Mouse (Mus musculus) left cerebral cortex, postnatal 14 days (tissue): ENCODE data around the gene B3gnt6. TPM values are rescaled to one million over a fixed set of nuclear protein-coding genes. Genes with fewer than 3 reads are reported as not detected.
"Not testable (repeated sequence)": the region's sequence is repeated elsewhere in the genome, so short reads cannot be mapped to it uniquely, and the experiment has no call there.

Source experiments
- DNase-seq, 2 experiments: peaks; one replicate each; pipeline ENCODE4 v3.0.0; 2021 to 2022; ENCODE audit warnings: low spot score in 2 of 2, mixed read lengths in 1 of 2
- intact Hi-C: fragments of 180-260 bp; cut with DNase I; formaldehyde crosslinking; loops from one replicate; pipeline ENCODE4 v1.15.1; 2025
- long read RNA-seq, 2 experiments: library from polyadenylated mRNA; stranded (forward); transcript quantifications; one replicate each; pipeline ENCODE4 v2.0.0; 2021
- total RNA-seq, 2 experiments: library from RNA; stranded (reverse); gene quantifications; 2 replicates each; pipeline ENCODE4 v1.2.3; 2021

Gene B3gnt6
- under 1 TPM in 1 of 2 experiments, not detected in 1; 0.19 TPM for total RNA-seq
- long read RNA-seq, experiment 1 = 0 reads
- long read RNA-seq, experiment 2 = 0 reads

GRCm38 (mm10) chr7:98199381-98199780, at the start of gene B3gnt6:
B3gnt6 (minus strand) TSS chr7:98199481.
- DNase-seq = no peak

DNA sequence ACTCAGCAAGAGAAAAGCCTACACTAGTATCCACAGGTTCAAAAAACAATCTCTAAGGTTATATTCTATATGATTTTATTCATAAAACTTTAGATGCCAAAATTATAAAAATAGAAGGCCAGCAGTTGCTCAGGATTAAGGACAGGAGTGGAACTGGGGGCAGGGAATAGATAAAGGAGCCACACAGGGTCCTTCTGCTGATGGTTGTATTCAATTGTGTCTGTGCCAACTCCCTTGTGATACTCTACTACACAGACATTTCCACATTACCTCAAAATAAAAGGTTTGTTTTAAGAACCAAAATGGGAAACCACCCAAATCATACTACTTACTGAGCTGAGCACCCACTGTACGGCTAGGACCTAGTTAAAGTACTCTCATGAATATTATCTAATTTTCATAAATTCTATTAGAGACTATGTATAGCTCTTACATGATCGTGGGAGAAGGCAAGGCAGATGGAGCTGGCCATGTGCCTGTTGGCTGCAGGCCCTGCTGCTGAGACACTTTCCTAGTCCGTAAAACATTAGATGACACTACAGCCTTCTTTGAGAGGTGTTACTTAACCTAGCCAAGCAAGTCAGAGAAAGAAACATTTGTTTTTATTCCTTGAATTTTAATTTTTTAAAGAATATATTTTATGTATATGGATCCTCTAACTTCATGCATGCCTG, 37.5 kb upstream of the B3gnt6 start:
- intact Hi-C loops = no loop called here
- DNase-seq = peak; percentile 39 to 60

More at GRCm38 (mm10) chr7:98199381-98199780, at the start of gene B3gnt6:
- intact Hi-C loops = no loop called here

DNA sequence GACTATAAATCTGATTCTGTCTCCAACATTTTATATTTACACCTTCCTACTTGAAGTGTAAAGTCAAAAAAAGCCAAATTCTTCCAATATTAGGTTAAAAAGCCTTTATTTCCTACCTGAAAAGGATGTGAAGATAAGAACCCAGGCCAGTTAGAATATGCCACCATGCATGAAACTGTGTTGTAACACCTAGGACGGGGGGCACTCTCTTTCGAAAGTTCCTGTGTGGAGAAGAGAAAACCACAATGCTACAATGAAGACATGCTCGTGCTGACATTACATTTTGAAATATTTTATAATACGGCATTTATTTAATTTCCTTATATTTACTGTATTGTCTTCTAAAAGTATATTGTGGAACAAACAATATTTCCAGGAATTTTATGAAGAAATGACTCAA, 24.5 kb upstream of the B3gnt6 start:
- DNase-seq = no peak
- intact Hi-C loops = no loop called here

DNA sequence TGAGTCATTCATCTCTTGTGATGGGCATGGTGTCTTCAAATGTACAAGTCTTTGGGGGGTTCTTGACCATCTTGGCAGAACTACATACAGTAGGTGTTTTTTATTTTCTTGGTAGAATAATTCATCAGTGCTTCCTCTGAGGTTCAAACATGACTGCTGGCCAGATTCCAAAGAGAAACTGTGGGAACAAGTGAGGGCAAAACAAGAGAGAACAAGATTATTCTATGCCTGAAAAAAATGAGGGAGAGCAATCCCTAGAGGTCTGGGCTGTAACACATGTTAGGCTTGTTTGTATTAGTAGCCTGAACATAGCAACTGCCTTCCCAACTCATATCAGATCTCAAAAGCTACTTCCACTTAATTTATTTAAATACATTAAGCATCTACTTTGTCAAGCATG, 17.4 kb upstream of the B3gnt6 start:
- intact Hi-C loops = no loop called here
- no peak for DNase-seq

GRCm38 (mm10) chr7:98202946-98203345, 3.7 kb upstream of the B3gnt6 start:
- intact Hi-C loops = no loop called here
- no peak for DNase-seq

- intact Hi-C loops = no loop called here
- no peak for DNase-seq
Observed at GRCm38 (mm10) chr7:98201493-98202028, 2.3 kb upstream of the B3gnt6 start.

GRCm38 (mm10) chr7:98200396-98200795, 1.1 kb upstream of the B3gnt6 start:
- no peak for DNase-seq
- intact Hi-C loops = no loop called here

DNA sequence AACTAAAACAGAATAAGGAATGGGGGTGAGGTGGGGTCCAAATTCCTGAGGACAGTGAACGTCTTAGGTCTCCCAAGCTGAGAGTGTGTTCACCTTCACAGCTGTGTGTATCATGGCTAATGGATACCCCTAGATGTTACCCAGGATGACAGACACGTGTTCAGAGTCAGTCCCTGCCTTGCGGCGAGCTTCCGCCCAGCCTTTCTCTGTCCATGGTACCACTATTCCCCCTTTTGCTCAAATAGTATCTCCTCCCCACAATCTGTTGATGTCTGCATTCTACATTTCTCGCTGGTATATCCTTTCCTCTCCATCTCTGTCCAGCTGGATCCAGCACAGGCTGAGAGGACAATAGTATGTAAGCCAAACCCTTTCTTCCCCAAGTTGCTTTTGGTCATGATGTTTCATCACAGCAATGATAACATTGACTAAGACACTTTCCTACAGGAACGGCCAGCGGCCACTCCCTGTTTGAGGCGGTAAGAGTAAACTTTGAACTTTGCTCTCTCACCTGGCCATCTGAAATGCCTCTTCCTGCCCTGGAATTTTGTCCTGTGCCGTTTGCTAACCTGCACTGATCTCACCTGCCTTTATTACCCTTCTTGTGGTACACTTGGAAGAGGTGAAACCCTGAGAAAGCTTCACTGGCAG, 4.0 kb downstream of the B3gnt6 start:
- intact Hi-C loops = no loop called here
- DNase-seq = no peak

DNA sequence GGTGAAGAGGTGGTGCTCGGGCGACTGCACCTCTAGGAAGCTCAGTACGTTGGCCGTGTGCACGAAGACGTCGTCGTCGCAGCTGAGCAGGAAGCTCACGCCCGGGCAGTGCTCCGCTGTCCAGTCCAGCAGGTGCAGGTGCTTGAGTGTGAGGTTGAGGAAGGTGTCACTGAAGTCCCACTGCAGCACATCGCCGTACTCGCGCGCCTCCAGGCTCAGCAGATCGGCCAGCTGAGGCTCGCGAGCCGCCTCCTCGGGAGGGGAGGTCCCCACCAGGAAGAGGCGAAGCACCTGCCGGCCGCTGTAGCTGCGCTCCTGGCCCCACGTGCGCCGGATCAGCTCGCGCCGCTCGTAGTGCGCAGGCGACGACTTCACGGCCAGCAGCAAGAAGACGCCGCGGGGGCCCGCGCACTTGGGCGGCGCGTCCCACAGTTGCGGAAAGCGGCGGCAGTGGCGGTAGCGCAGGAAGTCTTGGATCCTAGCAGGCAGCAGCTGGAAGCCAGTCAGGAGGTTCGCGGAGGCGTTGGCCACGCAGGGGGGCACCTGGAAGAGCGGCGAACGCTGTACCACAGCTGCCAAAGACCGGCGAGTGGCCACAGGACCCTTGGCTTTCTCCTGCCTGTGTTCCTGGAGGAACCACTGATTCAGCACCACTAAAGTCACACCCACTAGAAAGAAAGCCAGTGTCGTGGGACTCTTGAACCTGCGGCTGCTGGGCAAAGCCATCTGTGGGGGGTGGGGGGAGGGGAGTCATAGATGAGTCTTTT, 5.1 kb downstream of the B3gnt6 start:
- DNase-seq = peak; percentile 31 to 44
- intact Hi-C loops = no loop called here

- DNase-seq = peak in 1 of 2 experiments; percentile 21
- intact Hi-C loops = no loop called here
Observed at GRCm38 (mm10) chr7:98193515-98194025, 5.7 kb downstream of the B3gnt6 start.

GRCm38 (mm10) chr7:98191571-98192250, 7.6 kb downstream of the B3gnt6 start:
- no peak for DNase-seq
- intact Hi-C loops = loop anchor here (2.0 kb wide), 1 partner anchor 37 kb away; no protein-coding TSS in a partner anchor

DNA sequence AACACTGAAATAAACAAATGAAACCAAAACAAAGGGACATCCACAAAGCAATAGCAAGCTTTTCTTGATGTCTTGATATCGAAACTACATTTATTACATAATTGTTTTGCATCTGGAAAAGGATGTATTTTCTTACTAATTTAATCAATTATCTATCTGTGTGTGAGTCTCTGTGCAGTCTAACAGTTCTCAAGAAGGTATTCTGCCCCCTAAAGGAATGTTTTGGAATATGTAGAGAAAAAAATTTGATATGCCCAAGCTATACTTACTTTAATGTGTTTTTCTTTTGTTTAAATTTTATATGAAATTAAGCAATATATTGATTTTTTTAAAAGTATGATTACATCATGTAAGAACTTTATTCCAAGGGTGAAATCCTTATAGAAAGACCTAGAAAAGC, 8.7 kb downstream of the B3gnt6 start:
- DNase-seq = no peak
- intact Hi-C loops = loop anchor here (2.0 kb wide), 1 partner anchor 36 kb away; no protein-coding TSS in a partner anchor

DNA sequence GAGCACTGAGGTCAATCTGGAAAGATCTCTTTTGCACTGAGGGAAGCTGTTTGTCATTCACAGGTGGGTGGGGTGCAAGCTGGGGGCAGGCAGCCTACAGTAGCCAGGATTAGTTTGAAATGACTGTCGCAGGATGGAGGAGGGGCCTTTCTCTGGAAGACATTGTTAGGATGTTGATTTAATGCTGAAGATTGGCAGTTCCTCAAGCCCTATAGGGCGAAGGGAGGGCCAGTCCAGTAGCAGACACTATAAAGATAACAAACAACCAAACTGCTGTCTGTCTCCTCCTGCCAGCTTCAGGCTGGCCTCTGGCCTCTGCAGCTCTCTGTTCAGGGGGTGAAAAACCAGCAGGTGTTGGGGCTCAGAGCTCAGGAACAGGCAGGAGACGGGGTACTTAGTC, 9.5 kb downstream of the B3gnt6 start:
- DNase-seq = no peak
- intact Hi-C loops = loop anchor here (2.0 kb wide), 1 partner anchor 35 kb away; no protein-coding TSS in a partner anchor

GRCm38 (mm10) chr7:98188680-98189079, 10.6 kb downstream of the B3gnt6 start:
- intact Hi-C loops = no loop called here
- DNase-seq = no peak

DNA sequence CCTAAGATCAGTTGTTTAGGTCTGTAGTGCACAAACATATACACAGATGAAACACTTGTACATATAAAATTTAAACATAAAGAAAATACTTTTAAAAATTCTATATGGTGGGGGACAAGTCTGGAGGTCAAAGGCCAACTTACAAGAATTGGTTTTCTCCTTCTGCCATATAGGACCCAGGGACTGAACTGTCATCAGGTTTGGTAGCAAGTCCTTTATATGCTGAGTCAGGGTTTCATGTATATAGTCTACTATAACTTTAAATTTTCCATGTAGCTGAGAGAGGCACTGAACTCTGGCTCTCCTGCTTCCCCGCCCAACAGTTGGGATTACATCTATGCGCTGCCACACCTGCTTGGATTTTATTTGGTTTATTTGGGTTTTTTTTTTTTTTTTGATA, 11.0 kb downstream of the B3gnt6 start:
- intact Hi-C loops = no loop called here
- no peak for DNase-seq

DNA sequence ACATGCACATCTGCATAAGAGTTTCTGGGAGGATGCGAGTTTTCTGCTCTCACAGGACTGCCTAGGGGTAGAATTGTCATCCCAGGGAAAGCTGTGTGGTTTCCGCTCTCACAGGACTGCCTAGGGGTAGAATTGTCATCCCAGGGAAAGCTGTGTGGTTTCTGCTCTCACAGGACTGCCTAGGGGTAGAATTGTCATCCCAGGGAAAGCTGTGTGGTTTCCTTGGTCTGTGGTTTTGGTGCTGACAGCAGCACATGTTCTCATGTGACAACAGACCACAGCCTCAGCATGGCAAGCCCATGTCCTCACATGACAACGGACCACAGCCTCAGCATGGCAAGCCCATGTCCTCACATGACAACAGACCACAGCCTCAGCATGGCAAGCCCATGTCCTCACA, 11.9 kb downstream of the B3gnt6 start:
- DNase-seq, intact Hi-C loops: not testable (repeated sequence)

DNA sequence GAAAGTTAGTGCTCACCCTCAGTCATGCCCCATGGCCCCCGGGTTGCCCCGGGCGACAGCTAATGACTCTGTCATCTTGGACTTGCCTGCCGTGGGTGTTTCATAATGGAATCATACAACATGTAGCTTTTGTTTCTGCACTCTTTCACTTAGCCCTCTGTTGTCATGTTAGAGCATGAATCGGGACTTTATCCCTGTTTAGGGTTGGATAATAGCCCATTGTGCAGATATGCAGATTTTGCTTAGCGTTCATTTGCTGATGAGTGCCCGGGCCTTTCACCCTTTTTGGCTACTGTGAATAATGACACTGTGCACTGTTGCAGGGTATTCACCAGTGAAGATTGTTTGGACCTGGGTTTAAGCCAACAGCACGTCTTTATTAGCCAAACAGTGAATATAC, 12.6 kb downstream of the B3gnt6 start:
- intact Hi-C loops = no loop called here
- peak in 1 of 2 experiments; percentile 17 for DNase-seq

DNA sequence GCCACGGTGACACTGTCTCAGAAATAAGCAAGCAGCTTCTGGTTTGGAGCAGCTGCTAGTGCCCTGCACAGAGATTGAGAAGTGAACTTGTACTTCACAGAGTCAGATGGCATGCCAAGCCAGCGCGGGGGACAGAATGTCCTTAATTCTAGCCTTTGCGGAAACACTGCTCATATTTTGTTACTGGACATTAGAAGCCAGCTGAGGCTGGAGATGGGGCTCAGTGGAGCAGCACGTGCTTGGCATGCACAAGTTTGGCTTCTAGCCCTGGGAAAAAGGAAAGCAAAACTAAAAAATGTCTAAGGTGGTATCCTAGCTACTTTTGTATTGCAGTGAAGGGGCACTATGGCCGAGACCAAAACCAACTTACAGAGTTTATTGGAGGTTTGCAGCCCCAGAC, 14.0 kb downstream of the B3gnt6 start:
- intact Hi-C loops = no loop called here
- peak; percentile 35 to 42 for DNase-seq

DNA sequence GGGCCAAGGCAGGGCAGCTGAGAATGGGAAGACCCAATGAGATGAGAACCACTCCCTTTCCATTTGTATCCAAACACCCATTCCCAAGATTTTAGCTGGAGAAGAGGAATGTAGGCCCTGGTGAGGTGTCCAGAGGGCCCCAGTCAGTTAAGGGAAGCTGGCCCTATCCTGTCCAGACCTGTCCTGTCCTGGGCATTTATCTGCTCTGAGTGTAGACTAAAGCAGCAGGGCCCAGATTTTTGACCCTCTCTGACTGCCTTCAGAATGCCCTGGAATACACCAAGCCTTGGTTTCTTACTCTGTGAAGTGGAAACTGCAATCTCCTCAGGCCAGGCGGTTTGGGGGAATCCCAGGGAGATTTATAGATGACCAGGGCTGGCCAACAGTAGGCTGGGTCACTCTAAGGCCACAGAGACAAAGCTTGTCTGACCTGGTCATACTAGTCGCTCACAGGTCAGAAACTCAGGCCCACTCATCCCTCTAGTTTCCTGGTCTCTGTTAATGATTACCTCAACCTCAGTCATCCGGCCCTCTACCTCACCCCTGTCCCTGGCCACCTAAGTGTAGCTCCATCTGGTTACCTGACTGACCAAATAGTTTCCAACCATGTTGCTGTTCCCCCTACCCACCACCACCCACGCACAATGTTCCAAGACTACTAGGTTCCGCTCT, 20.6 kb downstream of the B3gnt6 start:
- no peak for DNase-seq
- intact Hi-C loops = no loop called here
